Mouse (Mus musculus) megakaryocyte, embryonic 14.5 days (primary cell): ENCODE measurements at regions not wholly inside any gene's neighbourhood (a gene's known extent, or its start where the extent isn't known, plus 50 kb on each side); places are given as distances from the start of the nearest gene placed in this dataset.

Experiments
- FLI1 ChIP-seq: IDR thresholded peaks from 2 replicates; pipeline ENCODE4 v1.6.1; 2012; ENCODE audit warnings: low read length, inconsistent platforms, mixed read lengths
- GATA1 ChIP-seq: IDR thresholded peaks from 3 replicates; pipeline ENCODE4 v1.6.1; 2012; ENCODE audit warnings: mixed read lengths, low read length, inconsistent platforms, borderline replicate concordance

- TF ChIP-seq GATA1, result no peak
- TF ChIP-seq FLI1, result no peak
These were observed 87.0 kb downstream of the Tmx1 start for GRCm38 (mm10) chr12:70539856-70540255.
